ENCODE assay signal across 16 mouse cellular contexts in the genomic region with DNA sequence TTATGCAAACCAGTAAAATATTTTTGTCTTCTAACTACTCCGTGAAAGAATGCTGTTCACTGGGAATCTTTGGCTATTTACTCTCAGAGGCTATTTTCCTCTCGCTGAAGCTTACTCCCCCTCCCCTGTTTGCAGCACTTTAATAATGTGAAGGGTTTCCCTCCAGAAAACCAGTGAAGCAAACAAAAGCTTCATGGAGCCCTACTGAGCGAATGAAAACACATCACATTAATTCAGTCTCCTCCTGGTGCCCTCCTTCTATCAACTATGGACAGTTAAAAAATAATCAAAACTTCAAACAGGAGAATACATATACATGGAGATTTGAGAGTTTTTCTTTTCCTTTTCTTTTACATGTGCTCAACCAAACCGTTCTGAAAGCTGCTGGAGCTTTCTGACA.
DNase-seq lines count a peak whose midpoint lies in the region; ATAC-seq and TF ChIP-seq lines count a peak whose summit lies in the region.
"Had no signal": no experiment of that assay in that cellular context is flagged by ENCODE, and none has a peak within 500 bp of the region (broad histone marks: within the 10 kb centered on the region; RNA-seq: fewer than 3 reads in every experiment).

No protein-coding gene starts in this region.

- no peak for DNase-seq in left cerebral cortex, adult 2 months (ENCODE audit: extremely low spot score in 1 of 2, low spot score in 2 of 2)
- DNase-seq in left cerebral cortex, adult 9 months (ENCODE audit: low spot score in 2 of 2) = no peak
- peak; percentile 29 for DNase-seq in forebrain, embryonic 14.5 days (ENCODE audit: low spot score)
- DNase-seq in hindbrain, embryonic 14.5 days (ENCODE audit: low spot score) = no peak
- DNase-seq in retina, embryonic 14.5 days (ENCODE audit: low spot score) = peak; percentile 12
- no peak for DNase-seq in c-Kit-positive CD71-positive TER-119-positive erythroid progenitor cells, embryonic 14.5 days (ENCODE audit: low spot score)
- no peak for DNase-seq in heart, postnatal 4 days
- DNase-seq: cerebellum, adult 9-11 months; gastrocnemius, postnatal 36 days; kidney, adult 11 months; layer of hippocampus, postnatal 36 days; left cerebral cortex, postnatal 4 days; liver had no signal

- H3K4me3 ChIP-seq in left cerebral cortex, adult 2 months = no peak overlapping the region
- no peak overlapping the region for H3K4me3 ChIP-seq in forebrain, embryonic 14.5 days (ENCODE audit: low read depth, low read length)
- H3K4me3 ChIP-seq in hindbrain, embryonic 14.5 days (replicated peaks; ENCODE audit: low read length) = no peak overlapping the region
- H3K4me3 ChIP-seq: hindbrain, embryonic 15.5 days had no signal

- H3K27ac ChIP-seq in left cerebral cortex, adult 2 months = peak overlapping the region; percentile 37
- no peak overlapping the region for H3K27ac ChIP-seq in forebrain, embryonic 14.5 days (ENCODE audit: low read depth, low read length)
- peak overlapping the region; percentile 68 for H3K27ac ChIP-seq in hindbrain, embryonic 14.5 days
- H3K27ac ChIP-seq: hindbrain, embryonic 15.5 days; kidney, postnatal 0 days had no signal

- no peaks in the 10 kb centered on the region for H3K27me3 ChIP-seq in forebrain, embryonic 14.5 days (replicated peaks; ENCODE audit: control insufficient read depth, insufficient read depth, low read length)
- H3K27me3 ChIP-seq in hindbrain, embryonic 14.5 days (ENCODE audit: control insufficient read depth, insufficient read depth, low read length) = no peaks in the 10 kb centered on the region
- H3K27me3 ChIP-seq: hindbrain, embryonic 15.5 days had no signal

- 3% methylated on average over 4 of the region's 4 CpGs for WGBS in forebrain, embryonic 14.5 days
- WGBS in hindbrain, embryonic 14.5 days = 15% methylated on average over 4 of the region's 4 CpGs

- H3K9ac ChIP-seq in forebrain, embryonic 14.5 days (ENCODE audit: low read length) = no peak overlapping the region
- H3K9ac ChIP-seq in hindbrain, embryonic 14.5 days = no peak overlapping the region
- H3K9ac ChIP-seq: hindbrain, embryonic 15.5 days had no signal

- no peak for ATAC-seq in forebrain, embryonic 14.5 days
- peak; percentile 34; the same call in 1 of the 2 replicates for ATAC-seq in hindbrain, embryonic 14.5 days (ENCODE audit: low FRiP score)
- ATAC-seq: lung, postnatal 0 days had no signal

- no peaks in the 10 kb centered on the region for H3K4me1 ChIP-seq in forebrain, embryonic 14.5 days (ENCODE audit: control insufficient read depth, insufficient read depth, low read length)
- 0 out of 2 replicates have a peak, but pooled peaks cover 4% of the 10 kb centered on the region for H3K4me1 ChIP-seq in hindbrain, embryonic 14.5 days (replicated peaks; ENCODE audit: control insufficient read depth, insufficient read depth, low read length)

- no peaks in the 10 kb centered on the region for H3K36me3 ChIP-seq in forebrain, embryonic 14.5 days (ENCODE audit: control insufficient read depth, insufficient read depth, low read length)
- H3K36me3 ChIP-seq in hindbrain, embryonic 14.5 days (replicated peaks; ENCODE audit: control insufficient read depth, insufficient read depth) = no peaks in the 10 kb centered on the region
- H3K36me3 ChIP-seq: hindbrain, embryonic 15.5 days had no signal

- TF ChIP-seq CTCF in left cerebral cortex, adult 2 months (IDR thresholded peaks at IDR 0.05) = no peak

- H3K9me3 ChIP-seq in forebrain, embryonic 14.5 days (replicated peaks; ENCODE audit: control insufficient read depth, low read length) = no peaks in the 10 kb centered on the region
- no peaks in the 10 kb centered on the region for H3K9me3 ChIP-seq in hindbrain, embryonic 14.5 days (ENCODE audit: control insufficient read depth, low read length)
- H3K9me3 ChIP-seq: hindbrain, embryonic 15.5 days had no signal

- no peak overlapping the region for H3K4me2 ChIP-seq in forebrain, embryonic 14.5 days (ENCODE audit: low read length)
- no peak overlapping the region for H3K4me2 ChIP-seq in hindbrain, embryonic 14.5 days (replicated peaks)
- H3K4me2 ChIP-seq: hindbrain, embryonic 15.5 days had no signal

- intact Hi-C loops in left cerebral cortex, adult 2 months (cut with DNase I) = no loop called here

Comparison
In these comparisons a context has a peak if more than half of its experiments do, and no peak if none do; other contexts are left out.
1. DNase-seq: peak in forebrain, embryonic 14.5 days (single experiment) and retina, embryonic 14.5 days (single experiment); none in left cerebral cortex, adult 2 months (0 of 2), left cerebral cortex, adult 9 months (0 of 2), hindbrain, embryonic 14.5 days (single experiment), c-Kit-positive CD71-positive TER-119-positive erythroid progenitor cells, embryonic 14.5 days (single experiment) and heart, postnatal 4 days (single experiment).